Mouse (Mus musculus) urinary bladder, adult 2 months (tissue): ENCODE results near the gene Slc6a6. TPM values are rescaled to one million over a fixed set of nuclear protein-coding genes. Genes with fewer than 3 reads are reported as not detected.
A peak's percentile ranks its signal among the peaks of the same experiment; 100 is the strongest.

Source experiments
- DNase-seq: peaks from one replicate; pipeline ENCODE4 v3.0.0; 2022; ENCODE audit warnings: low spot score
- polyA plus RNA-seq: library from polyadenylated mRNA; depleted of rRNA; stranded (reverse); fragments of >200 nt; gene quantifications from 2 replicates; pipeline ENCODE4 v1.2.3, GENCODE M21; 2012; rRNA removed

Gene Slc6a6
- polyA plus RNA-seq, result 55.0 and 73.2 TPM in 2 replicates

DNA sequence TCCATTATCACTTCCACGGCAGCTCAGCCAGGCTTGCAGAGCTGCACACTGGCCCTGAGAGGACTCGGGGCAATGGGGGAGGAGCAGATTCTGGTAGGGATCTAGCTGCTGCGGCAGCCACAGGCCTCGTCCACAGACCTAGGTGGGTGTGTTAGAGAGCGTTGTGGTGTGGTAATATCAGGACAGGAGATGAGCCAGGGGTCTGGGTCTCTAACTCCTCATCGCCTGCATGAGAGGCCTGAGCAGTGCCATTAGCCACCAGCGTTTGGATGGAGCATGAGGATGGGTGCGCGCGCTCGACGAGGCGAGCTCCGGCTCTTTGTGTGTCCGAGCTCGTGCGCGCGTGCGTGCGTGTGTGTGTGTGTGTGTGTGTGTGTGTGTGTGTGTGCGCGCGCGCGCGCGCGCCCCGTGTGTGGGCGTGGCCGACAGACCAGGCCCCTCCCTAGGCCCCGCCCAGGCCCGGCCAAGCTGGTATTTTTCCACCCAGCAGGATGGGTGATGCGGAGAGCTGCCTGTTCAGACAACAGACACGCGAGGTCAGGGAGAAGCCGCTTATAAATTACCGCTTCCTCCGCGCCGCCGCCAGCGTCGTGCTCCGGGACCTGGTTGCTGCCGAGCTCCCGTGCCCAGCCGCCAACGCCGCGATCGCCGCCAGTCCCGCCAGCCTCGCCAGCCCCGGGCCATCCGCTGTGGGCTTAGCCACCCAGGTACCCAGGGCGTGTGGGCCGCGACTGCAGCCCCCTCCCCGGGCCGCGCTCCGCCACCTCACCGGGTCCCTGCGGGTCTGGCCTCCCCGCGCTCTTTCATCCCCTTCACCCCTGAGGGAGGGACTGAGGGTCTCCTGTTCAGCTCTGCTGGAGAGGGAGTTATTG lies at the start of gene Slc6a6:
TSS of gene Slc6a6 (plus strand) at position 452 of the 872 bp plus-strand sequence.
- DNase-seq, result peak; percentile 86

- no peak for DNase-seq
These were observed 49.4 kb upstream of the Slc6a6 start for GRCm38 (mm10) chr6:91634417-91634816.

DNA sequence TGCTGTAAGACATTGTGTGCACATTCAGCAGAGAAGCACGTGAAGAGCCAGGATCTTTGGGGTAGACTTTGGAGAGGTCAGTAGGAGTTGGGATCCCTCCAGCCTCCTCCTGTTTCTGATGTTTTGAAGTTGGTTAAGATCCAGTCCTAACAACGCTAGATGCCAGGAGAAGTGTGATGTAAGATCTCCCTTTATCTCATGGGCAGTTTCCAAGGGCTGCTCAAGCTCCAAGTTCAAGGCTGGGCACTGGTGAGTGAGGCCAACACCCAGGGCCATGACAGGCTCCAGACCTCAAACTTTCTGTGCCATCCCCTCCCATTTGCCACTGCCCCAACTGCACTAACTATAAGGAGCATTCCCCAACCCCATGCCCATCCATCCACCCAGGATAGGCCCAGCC lies 49.0 kb upstream of the Slc6a6 start:
- DNase-seq, result no peak

GRCm38 (mm10) chr6:91638204-91638995 lies 45.5 kb upstream of the Slc6a6 start:
- DNase-seq, result no peak

DNA sequence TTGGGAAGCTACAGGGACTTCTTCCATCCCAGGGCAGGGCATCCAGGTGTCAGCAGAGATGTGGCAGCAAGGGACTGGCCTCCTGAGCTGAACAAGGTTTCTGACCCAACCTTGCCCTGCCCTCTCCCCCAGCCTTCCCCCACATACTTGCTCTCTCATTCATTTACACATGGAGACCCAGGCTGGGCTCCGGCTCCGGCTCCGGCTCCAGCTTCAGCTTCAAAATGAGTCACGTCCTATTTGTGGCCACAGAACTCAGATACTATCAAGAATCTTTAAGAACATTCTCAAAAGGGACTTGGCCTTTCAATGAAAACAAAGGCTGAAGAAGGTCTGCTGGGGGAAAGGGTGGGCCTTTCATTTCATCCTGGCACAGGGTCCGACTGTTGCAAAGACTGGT lies 40.8 kb upstream of the Slc6a6 start:
- DNase-seq, result no peak

DNA sequence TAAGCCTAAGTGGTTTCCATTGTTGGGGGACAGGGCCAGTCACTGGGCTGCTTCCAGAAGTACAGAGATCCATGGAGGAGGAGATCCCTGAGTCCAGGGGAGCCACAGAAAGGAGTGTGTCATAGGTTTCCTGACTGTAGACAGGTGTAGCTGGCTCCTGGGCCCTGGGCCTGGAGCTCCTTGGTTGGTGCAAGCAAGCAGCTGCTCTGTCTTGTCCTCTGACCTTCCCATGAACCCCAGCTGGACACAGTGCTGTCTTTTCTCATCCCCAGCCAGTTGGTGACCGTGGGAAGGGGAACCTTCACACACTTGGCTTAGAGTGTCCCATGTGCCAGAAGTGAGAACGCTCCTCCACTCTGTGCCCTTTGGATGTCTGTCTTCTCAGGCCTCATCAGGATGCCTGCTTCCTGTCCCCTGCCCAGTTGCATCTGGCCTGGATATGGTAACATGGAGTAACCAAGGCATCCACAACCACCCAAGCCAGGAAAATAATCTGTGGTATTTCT lies 40.4 kb upstream of the Slc6a6 start:
- DNase-seq, result no peak

- DNase-seq, result no peak
These were observed 37.8 kb upstream of the Slc6a6 start for GRCm38 (mm10) chr6:91646019-91646418.

- DNase-seq, result no peak
These were observed 37.0 kb upstream of the Slc6a6 start for GRCm38 (mm10) chr6:91646822-91647221.

DNA sequence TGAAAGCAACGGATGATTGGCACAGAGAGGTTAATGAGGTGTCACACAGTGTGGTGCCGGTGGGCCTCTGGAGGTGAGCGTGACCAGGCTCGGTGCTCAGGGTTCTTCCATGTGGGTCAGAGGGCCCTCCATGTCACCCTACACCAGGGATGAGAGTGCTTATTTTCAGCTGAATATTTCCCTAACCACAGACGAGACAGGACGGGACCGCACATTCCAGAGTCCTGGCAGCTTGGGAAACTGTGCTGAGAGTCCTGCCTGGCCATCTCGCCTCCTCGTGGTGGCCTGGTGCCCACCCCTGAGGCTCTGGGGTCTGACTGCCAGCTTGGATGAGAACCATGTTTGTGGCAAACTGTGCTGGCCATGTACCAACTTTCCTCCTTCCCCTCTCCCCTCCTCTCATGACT lies 36.5 kb upstream of the Slc6a6 start:
- no peak for DNase-seq

GRCm38 (mm10) chr6:91650255-91650654 lies 33.6 kb upstream of the Slc6a6 start:
- no peak for DNase-seq

GRCm38 (mm10) chr6:91652296-91652695 lies 31.6 kb upstream of the Slc6a6 start:
- DNase-seq, result no peak

DNA sequence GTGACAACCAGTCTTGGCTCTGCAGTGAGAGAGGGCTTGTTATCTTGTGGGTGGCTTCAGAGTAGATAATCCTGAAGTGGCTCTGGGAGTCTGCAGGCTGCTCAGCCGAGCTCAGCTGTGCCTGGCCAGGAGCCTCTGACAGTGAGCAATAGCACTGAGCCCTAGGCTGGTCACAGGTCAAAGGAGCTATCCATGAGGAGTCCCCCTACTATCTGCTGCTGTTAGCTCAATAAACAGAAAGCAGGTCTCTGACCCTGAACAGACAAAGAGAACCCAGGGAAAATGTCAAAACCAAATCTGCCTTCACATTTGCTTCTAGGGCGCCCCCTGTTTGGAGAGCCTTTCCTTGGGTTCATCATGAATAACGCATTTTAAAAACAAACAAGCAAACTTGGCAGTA lies 28.6 kb upstream of the Slc6a6 start:
- DNase-seq, result no peak

- no peak for DNase-seq
These were observed 27.9 kb upstream of the Slc6a6 start for GRCm38 (mm10) chr6:91655874-91656433.

DNA sequence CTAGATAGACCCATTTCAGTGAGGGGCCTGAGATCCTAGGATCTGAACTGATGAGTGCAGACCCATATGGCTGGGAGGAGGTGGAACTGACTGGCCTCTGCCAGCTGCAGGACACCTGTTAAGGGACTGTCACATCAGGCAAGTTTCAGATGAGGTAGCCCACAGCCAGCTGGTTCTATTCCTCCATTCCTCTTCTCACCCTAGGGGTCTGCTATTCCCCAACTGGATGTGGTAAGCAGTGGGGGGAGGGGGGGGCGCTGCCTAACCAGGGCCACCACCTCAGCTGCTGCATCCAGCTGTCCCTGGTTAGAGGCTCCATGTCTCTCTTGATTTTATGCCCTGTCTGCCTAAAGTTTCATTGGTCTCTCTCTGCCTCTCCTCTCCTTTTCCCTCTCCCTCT lies 25.6 kb upstream of the Slc6a6 start:
- DNase-seq, result no peak

DNA sequence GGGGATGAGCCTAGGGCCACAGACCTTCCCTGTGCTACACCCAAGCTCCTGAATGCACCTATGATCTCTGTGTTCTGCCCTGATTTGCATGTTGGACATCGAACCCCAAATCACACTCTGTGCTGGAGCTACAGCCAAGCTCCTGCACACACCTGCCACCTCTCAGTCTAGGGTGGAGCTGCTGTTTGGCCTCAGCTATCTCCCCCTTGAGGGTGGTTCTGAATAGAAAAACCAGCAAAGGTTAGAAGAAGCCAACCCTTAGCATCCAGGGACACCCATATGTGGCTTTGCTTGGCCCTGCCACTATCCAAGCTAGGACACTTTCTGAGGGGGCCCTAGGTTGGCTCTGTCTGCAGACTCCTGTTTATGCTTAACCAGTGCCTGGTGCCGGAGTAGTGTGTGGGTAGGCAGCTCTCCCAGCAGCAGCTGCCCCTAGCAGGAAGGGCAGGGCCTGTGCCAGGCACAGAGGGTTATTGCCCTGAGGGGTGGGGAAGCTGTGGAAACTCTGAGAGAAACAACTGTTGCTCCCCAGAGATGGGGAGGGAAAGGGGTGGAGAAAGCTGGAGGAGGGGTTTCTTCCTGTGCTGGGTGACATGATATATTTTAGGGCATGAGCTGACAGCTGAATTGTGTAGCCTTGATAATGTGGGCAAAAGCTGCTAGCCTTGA lies 23.9 kb upstream of the Slc6a6 start:
- DNase-seq, result no peak

GRCm38 (mm10) chr6:91662301-91662700 lies 21.6 kb upstream of the Slc6a6 start:
- no peak for DNase-seq

DNA sequence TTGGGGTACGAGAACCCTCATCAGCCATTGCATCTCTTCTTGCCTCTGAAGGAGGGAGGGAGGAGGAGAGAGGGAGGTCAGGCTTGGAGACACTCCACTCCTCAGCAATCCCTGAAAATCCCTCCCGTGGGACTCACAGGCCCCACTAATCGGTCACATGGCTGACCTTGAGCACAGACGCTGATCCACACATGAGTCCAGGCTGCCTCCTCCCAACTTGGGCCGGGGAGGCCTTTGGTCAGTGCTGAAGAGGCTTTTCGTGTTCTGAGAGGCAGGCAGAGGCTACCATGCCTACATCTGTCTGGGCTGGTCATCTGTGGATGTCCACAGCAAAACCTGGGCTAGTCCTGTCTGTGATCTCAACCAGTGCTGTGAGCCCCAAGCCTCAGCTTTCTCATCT lies 20.2 kb upstream of the Slc6a6 start:
- no peak for DNase-seq

DNA sequence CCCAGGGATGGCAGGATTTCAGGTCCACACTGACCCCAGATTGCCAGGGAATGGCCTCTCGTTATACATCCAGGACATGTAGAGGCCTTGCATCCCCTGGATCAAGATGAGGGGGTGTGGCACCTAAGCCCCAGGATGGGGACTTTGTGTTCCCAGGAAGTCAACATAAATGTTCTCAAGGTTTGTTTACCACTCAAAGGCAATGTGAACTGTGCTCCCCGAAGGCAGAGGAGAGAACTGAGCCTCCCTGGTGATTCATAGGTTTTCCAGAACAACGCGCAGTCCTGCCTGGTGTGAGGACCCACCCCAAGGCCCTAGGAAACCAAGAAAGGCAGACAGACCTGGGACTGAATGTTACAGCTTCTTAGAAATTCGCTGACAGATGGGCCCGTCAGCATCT lies 18.6 kb upstream of the Slc6a6 start:
- no peak for DNase-seq

- no peak for DNase-seq
These were observed 17.7 kb upstream of the Slc6a6 start for GRCm38 (mm10) chr6:91665990-91666700.

GRCm38 (mm10) chr6:91667141-91667540 lies 16.7 kb upstream of the Slc6a6 start:
- DNase-seq, result no peak

DNA sequence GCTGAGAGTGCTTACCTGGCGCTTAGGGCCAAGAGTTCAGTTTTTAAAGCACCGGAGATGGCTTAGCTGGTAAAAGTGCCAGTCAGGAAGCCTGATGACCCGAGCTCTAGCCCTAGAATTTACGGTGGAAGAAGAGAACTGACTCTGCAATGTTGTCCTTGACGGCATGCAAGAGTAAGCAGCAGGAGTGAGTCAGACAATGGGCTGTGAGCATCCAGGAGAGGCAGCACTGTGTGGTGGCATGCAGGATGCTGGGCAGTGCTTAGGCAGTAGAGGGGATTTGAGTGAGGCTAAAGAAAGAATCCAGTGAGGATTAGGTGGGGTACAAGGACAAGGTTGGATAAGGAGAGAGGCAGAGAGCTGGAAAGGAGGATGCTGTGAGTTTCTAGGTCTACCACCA lies 15.6 kb upstream of the Slc6a6 start:
- no peak for DNase-seq
